Mouse (Mus musculus) spleen, adult 12 weeks (tissue): ENCODE results near the gene Ganab.

Experiments
- DNase-seq: peaks from one replicate; pipeline ENCODE4 v3.0.0; 2022; ENCODE audit warnings: low spot score

The Ganab gene

GRCm38 (mm10) chr19:8929224-8930088, 31.6 kb downstream of the Ganab start, which contains the start of the genes Rom1 and Eml3:
Rom1 (minus strand) TSS chr19:8929356.
Eml3 (plus strand) TSS chr19:8929552.
- peak; percentile 81 for DNase-seq

- no peak for DNase-seq
Measured at GRCm38 (mm10) chr19:8930117-8930516, 32.2 kb downstream of the Ganab start.

DNA sequence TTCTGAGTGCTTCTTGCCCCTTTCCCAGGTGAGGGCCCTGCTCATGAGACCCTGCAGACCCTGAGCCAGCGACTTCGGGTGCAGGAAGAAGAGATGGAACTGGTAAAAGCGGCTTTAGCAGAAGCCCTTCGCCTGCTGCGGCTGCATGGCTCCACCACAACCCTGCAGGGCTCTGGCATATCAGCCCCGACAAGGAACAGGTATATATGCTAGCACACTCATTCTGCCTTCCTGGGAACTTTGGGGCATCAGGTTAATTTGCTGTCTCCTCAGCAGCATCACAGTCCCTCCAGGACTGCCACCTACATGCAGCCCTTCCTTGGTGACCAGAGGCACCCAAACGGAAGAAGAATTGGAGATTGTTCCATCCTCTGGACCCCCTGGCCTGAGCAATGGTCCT, 32.9 kb downstream of the Ganab start:
- no peak for DNase-seq

DNA sequence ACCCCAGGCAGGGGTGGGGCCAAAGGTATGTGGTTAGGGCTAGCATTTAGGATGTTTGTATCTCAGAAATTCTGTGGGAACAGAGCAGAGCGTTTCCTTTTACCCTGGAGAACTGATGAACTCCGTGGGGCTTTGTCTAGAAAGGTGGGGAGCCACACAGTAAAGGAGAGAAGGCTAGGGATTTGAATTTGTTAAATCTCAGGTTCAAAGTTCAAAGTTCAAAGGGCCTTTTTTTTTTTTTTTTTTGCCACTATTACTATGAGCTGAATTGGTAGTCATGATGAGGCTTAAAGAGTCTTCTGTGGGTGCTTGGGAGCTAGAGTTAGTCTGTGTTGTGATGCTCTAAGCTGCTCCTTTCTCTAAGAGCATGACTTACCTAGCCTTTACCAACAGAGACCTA, 38.9 kb downstream of the Ganab start:
- DNase-seq: no peak

- DNase-seq: no peak
Measured at GRCm38 (mm10) chr19:8940526-8941133, 42.8 kb downstream of the Ganab start.

DNA sequence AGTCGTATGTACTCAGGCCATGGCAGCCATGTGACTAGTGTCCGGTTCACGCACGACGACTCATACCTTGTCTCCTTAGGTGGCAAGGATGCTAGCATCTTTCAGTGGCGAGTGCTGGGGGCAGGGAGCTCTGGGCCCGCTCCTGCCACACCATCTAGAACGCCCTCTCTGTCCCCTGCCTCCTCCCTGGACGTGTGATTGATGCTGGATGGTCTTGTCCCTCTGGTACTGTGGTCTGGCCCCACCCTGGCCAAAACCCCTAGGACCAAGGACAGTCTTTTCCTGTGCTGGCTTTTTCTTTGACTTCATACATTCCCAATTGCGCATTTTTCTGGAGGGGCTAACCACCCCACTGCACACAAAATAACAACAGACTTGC, 43.3 kb downstream of the Ganab start:
- DNase-seq: no peak

DNA sequence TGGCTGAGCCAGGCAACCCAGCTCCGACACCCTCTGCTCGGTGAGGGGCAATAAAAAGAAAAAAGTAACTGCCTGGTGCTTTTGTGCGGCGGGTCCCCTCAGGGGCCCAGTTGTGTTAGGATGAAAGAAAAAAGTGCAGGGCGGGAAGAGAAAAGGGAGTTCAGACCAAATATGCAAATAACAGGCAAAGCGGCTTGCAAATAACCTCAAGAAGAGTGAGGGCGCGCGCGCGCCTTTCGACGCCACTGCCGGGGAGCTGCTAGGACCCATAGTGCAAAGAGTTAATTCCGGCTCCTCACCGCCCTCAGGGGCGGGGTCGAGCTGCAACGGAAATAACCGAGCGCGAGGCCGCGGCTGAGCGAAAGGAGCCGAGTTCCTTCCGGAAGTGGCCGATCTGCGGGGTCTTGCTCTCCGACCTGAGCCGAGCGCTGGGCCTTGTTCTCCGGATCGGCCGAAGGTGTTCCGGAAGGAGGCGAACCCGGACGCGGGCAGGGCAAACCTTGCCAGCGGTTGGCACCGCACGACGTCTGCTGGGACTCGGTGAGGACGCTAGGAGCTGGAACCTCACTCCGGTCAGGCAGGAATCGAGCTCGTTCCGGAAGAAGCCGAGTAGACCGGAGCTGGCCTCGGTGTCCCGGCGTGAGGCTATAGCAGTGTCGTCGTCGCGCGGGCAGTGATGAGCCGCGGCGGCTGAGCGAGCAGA, 43.8 kb downstream of the Ganab start, which contains the start of gene Mta2:
Gene Mta2, plus strand, starts transcription at position 361 of the 703 bp plus-strand sequence.
- peak; percentile 93 for DNase-seq

DNA sequence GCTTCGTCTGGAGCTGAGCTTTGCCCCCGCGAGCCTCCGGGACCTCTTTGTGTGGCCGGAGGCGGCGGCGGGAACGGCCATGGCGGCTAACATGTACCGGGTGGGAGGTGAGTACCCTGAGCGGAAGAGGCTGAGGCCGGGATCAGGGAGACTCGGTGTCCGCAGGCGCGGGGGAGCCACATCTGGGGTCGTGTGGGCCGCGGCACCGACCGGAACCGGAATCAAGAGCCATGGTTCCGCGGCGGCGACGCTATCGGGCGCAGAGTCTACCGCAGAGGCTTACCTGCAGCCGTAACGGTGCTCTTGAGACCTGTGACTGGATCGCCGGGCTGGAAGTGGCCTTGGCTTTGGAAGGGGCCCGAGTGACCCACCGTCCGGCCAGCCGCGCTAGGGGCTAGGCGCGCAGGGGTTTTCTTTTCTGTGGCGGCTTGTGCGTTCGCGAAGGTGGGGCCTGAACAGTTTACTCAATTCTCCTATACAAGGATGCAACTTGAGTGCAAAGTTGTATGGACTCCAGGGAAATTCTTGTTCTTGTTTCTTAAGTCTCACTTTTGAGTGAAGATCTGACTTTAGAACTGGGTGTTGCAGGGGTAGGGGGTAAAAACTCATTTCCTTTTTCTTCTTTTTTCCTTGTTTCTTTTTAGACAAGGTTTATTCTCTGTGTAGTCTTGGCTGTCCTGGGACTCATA, 44.5 kb downstream of the Ganab start:
- DNase-seq: no peak

DNA sequence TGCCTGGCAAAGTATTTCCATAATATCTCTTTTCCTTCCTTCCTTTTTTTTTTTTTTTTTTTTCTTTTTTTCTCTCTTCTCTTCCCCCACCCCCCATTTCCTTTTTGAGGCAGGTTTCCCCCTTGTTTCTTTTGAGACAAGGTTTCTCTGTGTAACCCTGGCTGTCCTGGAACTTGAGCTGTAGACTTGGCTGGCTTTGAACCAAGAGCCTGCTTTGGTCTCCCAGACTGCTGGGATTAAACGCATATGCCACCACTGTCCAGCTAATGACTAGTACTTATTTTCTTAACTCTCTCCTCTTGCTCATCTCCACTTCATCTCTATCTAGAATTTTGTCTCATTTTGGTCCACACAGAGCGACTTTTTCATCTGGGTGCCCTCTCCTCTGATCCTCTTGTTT, 45.2 kb downstream of the Ganab start:
- no peak for DNase-seq

DNA sequence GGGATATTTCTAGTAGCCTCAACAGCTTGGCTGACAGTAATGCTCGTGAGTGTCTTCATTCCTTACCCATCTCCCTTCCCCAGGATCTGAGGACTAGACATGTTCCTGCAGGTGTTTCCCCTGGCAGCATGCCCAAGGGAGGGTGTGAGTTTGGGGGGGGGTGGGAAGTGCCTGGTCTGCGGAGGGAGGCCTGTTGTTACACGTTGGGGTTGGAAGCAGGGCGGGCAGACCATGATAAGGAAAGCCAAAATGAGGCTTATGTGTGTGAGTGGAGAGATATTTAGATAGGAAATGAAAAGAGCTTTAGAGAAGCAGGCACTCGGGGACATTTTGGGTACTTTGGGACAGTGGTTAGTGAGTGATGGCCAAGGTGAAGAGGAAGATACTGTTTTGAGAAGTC, 46.2 kb downstream of the Ganab start:
- no peak for DNase-seq

- DNase-seq: no peak
Measured at GRCm38 (mm10) chr19:8944750-8945149, 46.9 kb downstream of the Ganab start.

GRCm38 (mm10) chr19:8945251-8945650, 47.4 kb downstream of the Ganab start:
- DNase-seq: no peak

- no peak for DNase-seq
Measured at GRCm38 (mm10) chr19:8946929-8947328, 49.1 kb downstream of the Ganab start.

GRCm38 (mm10) chr19:8950190-8950589, 52.3 kb downstream of the Ganab start:
- DNase-seq: no peak

DNA sequence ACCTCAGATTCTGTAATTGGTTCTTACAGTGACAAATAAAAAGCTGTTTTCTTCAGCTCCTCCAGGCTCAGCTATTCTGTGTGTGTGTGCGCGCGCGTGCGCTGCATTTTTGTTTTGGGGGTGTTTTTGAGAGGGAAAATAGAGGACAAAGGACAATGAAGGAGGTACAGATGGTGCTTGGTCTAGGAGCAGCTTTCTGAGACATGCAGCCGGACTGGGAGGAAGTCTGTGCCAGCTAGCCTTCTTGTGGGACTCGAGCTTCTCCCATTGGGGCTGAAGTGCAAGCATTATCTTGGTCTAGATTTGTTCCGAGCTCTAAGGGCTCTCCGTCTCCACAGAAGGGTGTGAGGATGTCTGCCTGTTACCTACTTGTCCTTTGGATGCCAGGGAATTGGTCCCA, 54.4 kb downstream of the Ganab start:
- DNase-seq: no peak

DNA sequence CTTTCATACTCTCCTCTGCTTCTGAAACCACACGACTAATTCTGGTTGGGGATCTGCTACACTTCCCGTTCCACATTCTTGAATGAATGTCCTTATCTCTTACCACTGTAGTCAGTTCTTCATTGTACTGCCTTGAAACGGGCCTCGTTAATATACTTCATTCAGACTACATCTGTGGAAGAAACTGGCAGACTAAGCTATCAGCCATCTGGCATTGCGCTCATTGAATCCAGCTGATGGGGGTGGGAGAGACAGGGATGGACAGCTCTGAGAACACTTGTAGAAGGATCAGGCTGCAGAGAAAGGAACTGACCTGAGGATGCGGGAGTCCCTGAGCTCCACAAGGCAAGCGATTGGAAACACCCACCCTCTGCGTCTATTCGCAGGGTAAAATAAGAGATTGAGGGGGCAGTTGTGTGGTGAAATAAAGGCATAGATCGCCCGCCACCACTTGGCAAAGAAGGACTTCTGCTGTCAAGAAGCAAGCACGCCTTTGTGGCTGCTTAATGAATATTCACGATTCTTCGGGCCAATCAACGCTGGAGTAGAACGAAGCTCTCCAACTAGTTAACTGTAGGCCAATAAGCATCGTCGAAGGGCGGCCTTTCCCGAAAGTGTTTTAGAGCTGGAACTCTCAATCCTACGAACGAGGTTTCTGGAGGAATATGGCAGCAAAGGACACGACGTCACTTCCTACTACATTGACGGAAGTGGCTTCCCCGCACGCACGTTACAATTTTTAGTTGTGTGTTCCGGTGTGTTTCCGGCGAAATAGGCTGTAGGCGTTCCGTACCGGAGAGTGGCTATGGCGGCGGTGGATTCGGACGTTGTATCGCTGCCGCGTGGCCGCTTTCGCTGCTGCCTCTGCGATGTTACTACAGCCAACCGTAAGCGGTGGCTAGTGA, 55.5 kb downstream of the Ganab start, which contains the start of gene Tut1:
Gene Tut1, plus strand, starts transcription at position 713 of the 905 bp plus-strand sequence.
- DNase-seq: peak; percentile 83

DNA sequence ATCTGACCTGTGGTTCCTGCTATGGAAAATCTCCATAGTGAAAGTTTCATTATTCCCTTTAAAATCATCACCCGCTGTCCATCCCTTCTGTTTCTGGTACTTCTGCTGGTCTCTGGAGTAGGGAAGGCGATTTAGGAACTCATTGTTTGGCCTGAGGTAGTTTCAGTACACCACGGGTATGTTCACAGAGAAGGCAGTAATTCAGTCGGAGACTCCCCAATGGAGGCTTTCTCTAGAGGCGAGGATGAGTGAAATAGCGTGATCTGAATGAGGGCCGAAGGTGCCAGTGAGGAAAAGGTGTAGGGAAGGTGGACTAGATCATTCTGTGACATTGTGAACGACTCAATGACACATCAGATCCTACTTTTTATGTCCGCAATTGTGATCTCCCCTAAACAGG, 56.3 kb downstream of the Ganab start:
- no peak for DNase-seq

- DNase-seq: no peak
Measured at GRCm38 (mm10) chr19:8962256-8962655, 64.4 kb downstream of the Ganab start.

DNA sequence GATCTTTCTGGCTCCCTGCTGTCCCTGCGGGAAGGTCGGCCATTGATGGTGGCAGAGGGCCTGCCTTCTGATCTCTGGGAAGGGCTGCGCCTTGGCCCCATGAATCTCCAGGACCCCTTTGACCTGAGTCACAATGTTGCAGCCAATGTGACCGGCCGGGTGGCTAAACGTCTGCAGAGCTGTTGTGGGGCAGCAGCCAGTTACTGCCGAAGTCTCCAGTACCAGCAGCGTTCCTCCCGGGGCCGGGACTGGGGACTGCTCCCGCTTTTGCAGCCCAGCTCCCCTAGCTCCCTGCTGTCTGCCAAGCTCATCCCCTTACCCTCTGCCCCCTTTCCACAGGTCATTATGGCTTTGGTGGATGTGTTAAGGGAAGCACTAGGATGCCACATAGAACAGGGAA, 67.2 kb downstream of the Ganab start:
- no peak for DNase-seq

DNA sequence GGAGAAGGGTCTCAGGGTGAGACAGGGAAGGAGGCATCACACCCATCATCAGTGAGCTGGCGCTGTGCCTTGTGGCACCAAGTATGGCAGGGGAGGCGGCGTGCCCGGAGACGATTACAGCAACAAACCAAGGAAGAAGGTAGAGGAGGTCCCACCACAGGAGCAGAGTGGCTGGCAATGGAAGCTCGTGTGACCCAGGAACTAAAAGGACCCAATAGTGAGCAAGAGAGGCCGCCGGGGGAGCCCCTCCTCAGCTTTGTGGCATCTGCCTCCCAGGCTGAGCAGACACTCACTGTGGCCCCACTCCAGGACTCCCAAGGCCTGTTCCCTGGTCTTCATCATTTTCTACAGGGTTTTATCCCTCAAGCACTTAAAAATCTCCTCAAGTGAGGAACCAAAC, 67.9 kb downstream of the Ganab start:
- no peak for DNase-seq

GRCm38 (mm10) chr19:8966198-8966589, 68.3 kb downstream of the Ganab start:
- DNase-seq: no peak
